Comparison of ENCODE assay signal across 22 mouse cellular contexts in the genomic region with DNA sequence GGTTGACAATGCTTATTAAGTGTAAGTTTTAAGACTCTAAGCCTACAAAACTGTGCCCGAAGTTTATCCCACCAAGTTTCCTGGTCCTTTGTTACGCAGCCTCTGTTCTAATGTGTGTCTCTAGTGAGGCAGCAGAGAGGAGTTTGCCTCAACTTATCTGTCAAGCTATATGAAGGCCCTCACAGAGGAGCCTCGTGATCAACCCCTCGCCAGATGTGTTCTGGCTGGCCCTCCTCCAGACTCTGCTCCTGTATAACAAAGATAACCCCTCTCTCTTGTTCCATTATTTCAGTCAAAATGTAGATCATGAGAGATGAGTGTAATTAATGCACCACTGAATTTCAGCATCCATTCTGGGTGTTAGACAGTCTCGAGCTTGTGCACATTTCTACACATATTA. TPM values are rescaled to one million over a fixed set of nuclear protein-coding genes. Genes with fewer than 3 reads are reported as not detected.
DNase-seq lines count a peak whose midpoint lies in the region; ATAC-seq and TF ChIP-seq lines count a peak whose summit lies in the region.
"Had no signal": no experiment of that assay in that cellular context is flagged by ENCODE, and none has a peak within 500 bp of the region (broad histone marks: within the 10 kb centered on the region; RNA-seq: fewer than 3 reads in every experiment).

No protein-coding gene starts in this region.

- ATAC-seq in liver, embryonic 16.5 days (ENCODE audit: low read depth): peak; percentile 14; the same call in 1 of the 2 replicates
- ATAC-seq: forebrain, embryonic 16.5 days; hindbrain, postnatal 0 days; intestine, embryonic 16.5 days had no signal

- 74% methylated on average over 5 of the region's 5 CpGs for WGBS in heart, embryonic 10.5 days
- 55% methylated on average over 5 of the region's 5 CpGs for WGBS in bone marrow, adult 2 months
- WGBS in liver, embryonic 16.5 days (ENCODE audit: insufficient replicate concordance): 30% methylated on average over 5 of the region's 5 CpGs

- H3K27me3 ChIP-seq in heart, embryonic 10.5 days (ENCODE audit: insufficient read depth, poor library complexity, severe bottlenecking): peaks cover 37% of the 10 kb centered on the region
- peaks cover 21% of the 10 kb centered on the region for H3K27me3 ChIP-seq in liver, embryonic 16.5 days (ENCODE audit: control insufficient read depth, insufficient read depth, low read depth, low read length)

- H3K9me3 ChIP-seq in heart, embryonic 10.5 days: no peaks in the 10 kb centered on the region
- H3K9me3 ChIP-seq in liver, embryonic 16.5 days (replicated peaks; ENCODE audit: control insufficient read depth, low read length): no peaks in the 10 kb centered on the region
- H3K9me3 ChIP-seq: embryonic facial prominence, embryonic 13.5 days; heart, embryonic 13.5 days had no signal

- no peak overlapping the region for H3K4me2 ChIP-seq in liver, embryonic 16.5 days (ENCODE audit: low read depth, low read length)
- H3K4me2 ChIP-seq: embryonic facial prominence, embryonic 13.5 days; heart, embryonic 13.5 days; midbrain, embryonic 11.5 days had no signal

- H3K9ac ChIP-seq in liver, embryonic 16.5 days (ENCODE audit: low read depth, low read length): no peak overlapping the region
- H3K9ac ChIP-seq: embryonic facial prominence, embryonic 13.5 days; heart, embryonic 13.5 days had no signal

- no peak for TF ChIP-seq CTCF in bone marrow, adult 2 months (IDR thresholded peaks at IDR 0.05; ENCODE audit: control insufficient read depth, insufficient read depth, low read length)

- no peak for TF ChIP-seq POLR2A in bone marrow, adult 2 months (IDR thresholded peaks at IDR 0.05; ENCODE audit: borderline replicate concordance, control insufficient read depth, low read depth, low read length)

- peaks cover 17% of the 10 kb centered on the region for H3K4me1 ChIP-seq in heart, embryonic 10.5 days
- H3K4me1 ChIP-seq in bone marrow, adult 2 months (ENCODE audit: control insufficient read depth, insufficient read depth, low read length): no peaks in the 10 kb centered on the region; the same call in 1 of the 2 replicates
- peaks cover 16% of the 10 kb centered on the region for H3K4me1 ChIP-seq in liver, embryonic 16.5 days (ENCODE audit: control insufficient read depth, low read depth, low read length)

- H3K27ac ChIP-seq in heart, embryonic 10.5 days: no peak overlapping the region
- peak overlapping the region; percentile 48; the same call in 1 of the 2 replicates for H3K27ac ChIP-seq in bone marrow, adult 2 months (ENCODE audit: control insufficient read depth, insufficient read depth, low read depth, low read length, poor library complexity)
- H3K27ac ChIP-seq in liver, embryonic 16.5 days (ENCODE audit: low read length): no peak overlapping the region
- H3K27ac ChIP-seq: embryonic facial prominence, embryonic 13.5 days; heart, embryonic 13.5 days; hindbrain, postnatal 0 days; macrophage had no signal

- H3K4me3 ChIP-seq in heart, embryonic 10.5 days: no peak overlapping the region
- no peak overlapping the region for H3K4me3 ChIP-seq in bone marrow, adult 2 months (replicated peaks; ENCODE audit: control insufficient read depth, low read depth, low read length)
- no peak overlapping the region for H3K4me3 ChIP-seq in liver, embryonic 16.5 days (ENCODE audit: low read depth, low read length)
- H3K4me3 ChIP-seq: embryonic facial prominence, embryonic 13.5 days; heart, embryonic 13.5 days had no signal

- H3K36me3 ChIP-seq in heart, embryonic 10.5 days: no peaks in the 10 kb centered on the region
- no peaks in the 10 kb centered on the region for H3K36me3 ChIP-seq in liver, embryonic 16.5 days (ENCODE audit: control insufficient read depth, insufficient read depth)
- H3K36me3 ChIP-seq: embryonic facial prominence, embryonic 13.5 days; heart, embryonic 13.5 days had no signal

- DNase-seq in heart, adult 11 months: peak; percentile 82
- no peak for DNase-seq in heart, embryonic 10.5 days (ENCODE audit: low spot score)
- peak; percentile 44 to 68 for DNase-seq in spleen, postnatal 36 days (ENCODE audit: low spot score in 2 of 2)
- no peak for DNase-seq in kidney, postnatal 4 days
- no peak for DNase-seq in embryo, embryonic 11 days
- DNase-seq: adrenal gland, postnatal 14 days; cerebellum, adult 11 months; cerebellum, adult 9-11 months; gastrocnemius, postnatal 10 days; heart, postnatal 14 days; kidney, adult 9 months; kidney, postnatal 14 days; thymus, postnatal 14 days had no signal

RNA-seq across cellular contexts. Expression of a gene that starts 1.7 kb away (rescaled TPM):
- polyA plus RNA-seq in heart, embryonic 10.5 days (2016; fragmentation: Nextera tagmentation; extraction: Ambion mirVana): 3.4 and 3.9 TPM in 2 replicates
- 4.4 and 4.6 TPM in 2 replicates for polyA plus RNA-seq in bone marrow, adult 2 months (2011; ENCODE audit: insufficient read depth, insufficient read length, low replicate concordance, missing spikeins)
- polyA plus RNA-seq in liver, embryonic 16.5 days (2015; fragmentation: Nextera tagmentation; extraction: Ambion mirVana): 2.5 and 2.6 TPM in 2 replicates

Comparison
In these comparisons a context has a peak if more than half of its experiments do, and no peak if none do; other contexts are left out.
1. DNase-seq: peak in heart, adult 11 months (single experiment) and spleen, postnatal 36 days (2 of 2); none in heart, embryonic 10.5 days (single experiment), kidney, postnatal 4 days (0 of 2) and embryo, embryonic 11 days (single experiment).